Mouse (Mus musculus): ENCODE measurements at regions not wholly inside any gene's neighbourhood (a gene's known extent, or its start where the extent isn't known, plus 50 kb on each side); places are given as distances from the start of the nearest gene placed in this dataset.

- no peak for DNase-seq (ENCODE audit: extremely low read depth)
- no peak overlapping the region for H3K4me2 ChIP-seq (ENCODE audit: insufficient read depth, low read depth, poor library complexity, severe bottlenecking)
- no peak overlapping the region for H3K27ac ChIP-seq (ENCODE audit: insufficient read depth, low read depth)
- H3K27me3 ChIP-seq (replicated peaks), result no peaks in the 10 kb centered on the region
- no peak overlapping the region for H3K4me3 ChIP-seq (replicated peaks in 1 of 3; ENCODE audit: low read depth in 2 of 3, low read length in 2 of 3, poor library complexity in 1 of 3)
- H3K4me1 ChIP-seq (ENCODE audit: control insufficient read depth in 1 of 2, insufficient read depth in 2 of 2), result no peaks in the 10 kb centered on the region
- no peak overlapping the region for H3K9ac ChIP-seq (ENCODE audit: insufficient read depth, low read depth)
- no peaks in the 10 kb centered on the region for H3K36me3 ChIP-seq (replicated peaks in 1 of 2; ENCODE audit: control insufficient read depth in 1 of 2, insufficient read depth in 1 of 2, low read length in 1 of 2)
- no peaks in the 10 kb centered on the region for H3K9me3 ChIP-seq (replicated peaks; ENCODE audit: low read length)
- H3K79me2 ChIP-seq (replicated peaks; ENCODE audit: control insufficient read depth, extremely low read depth, insufficient read depth, poor library complexity, severe bottlenecking), result no peaks in the 10 kb centered on the region
- dilution Hi-C loops (cut with MboI; ENCODE audit: extremely low pct_ligation_motif_present, extremely low pct_unique_long_range_greater_than_20kb, low sequenced_read_pairs), result no loop called here
- in situ Hi-C loops (cut with MboI; ENCODE audit: low pct_ligation_motif_present, low pct_unique_long_range_greater_than_20kb, low sequenced_read_pairs), result no loop called here
- TF ChIP-seq EP300 (IDR thresholded peaks at IDR 0.05; ENCODE audit: low read length), result no peak
- no peak for TF ChIP-seq UBTF (IDR thresholded peaks at IDR 0.05; ENCODE audit: low read depth, low read length)
- no peak for TF ChIP-seq GABPA (IDR thresholded peaks at IDR 0.05; ENCODE audit: insufficient replicate concordance, low read depth, low read length)
- TF ChIP-seq IRF4 (IDR thresholded peaks at IDR 0.05; ENCODE audit: low read depth, low read length), result no peak
- TF ChIP-seq PAX5 (IDR thresholded peaks at IDR 0.05; ENCODE audit: low read length), result no peak
- TF ChIP-seq ZKSCAN1 (IDR thresholded peaks at IDR 0.05; ENCODE audit: borderline replicate concordance, low read depth, low read length), result no peak
- TF ChIP-seq SMC3 (IDR thresholded peaks at IDR 0.05; ENCODE audit: low read depth, low read length), result no peak
- TF ChIP-seq BHLHE40 (IDR thresholded peaks at IDR 0.05; ENCODE audit: low read depth, low read length), result no peak
- TF ChIP-seq E2F4 (IDR thresholded peaks at IDR 0.05; ENCODE audit: insufficient replicate concordance, low read depth, low read length), result no peak
- TF ChIP-seq HCFC1 (IDR thresholded peaks at IDR 0.05; ENCODE audit: low read depth, low read length), result no peak
- no peak for TF ChIP-seq MEF2A (IDR thresholded peaks at IDR 0.05; ENCODE audit: borderline replicate concordance, low read depth, low read length)
- TF ChIP-seq RAD21 (IDR thresholded peaks at IDR 0.05; ENCODE audit: low read depth, low read length), result no peak
- no peak for TF ChIP-seq ZMIZ1 (IDR thresholded peaks at IDR 0.05; ENCODE audit: low read depth, low read length)
- TF ChIP-seq CHD2 (IDR thresholded peaks at IDR 0.05; ENCODE audit: low read length), result no peak
- TF ChIP-seq USF2 (conservative IDR thresholded peaks at IDR 0.05; ENCODE audit: low read depth, low read length), result no peak
Measured at GRCm38 (mm10) chr10:46629876-46630275, 1052.2 kb downstream of the Hace1 start.

- no peak overlapping the region for H3K27ac ChIP-seq (ENCODE audit: insufficient read depth, low read depth)
- H3K4me3 ChIP-seq (replicated peaks in 1 of 3; ENCODE audit: low read depth in 2 of 3, low read length in 2 of 3, poor library complexity in 1 of 3), result no peak overlapping the region
- no peaks in the 10 kb centered on the region for H3K9me3 ChIP-seq (replicated peaks; ENCODE audit: low read length)
- TF ChIP-seq CHD2 (IDR thresholded peaks at IDR 0.05; ENCODE audit: low read length) (no peak), TBP (conservative IDR thresholded peaks at IDR 0.05; ENCODE audit: low read depth, low read length) (no peak), NRF1 (IDR thresholded peaks at IDR 0.05; ENCODE audit: low read depth, low read length) (no peak), USF1 (IDR thresholded peaks at IDR 0.05; ENCODE audit: low read depth, low read length) (no peak), SMC3 (IDR thresholded peaks at IDR 0.05; ENCODE audit: low read depth, low read length) (no peak), MEF2A (IDR thresholded peaks at IDR 0.05; ENCODE audit: borderline replicate concordance, low read depth, low read length) (no peak), RCOR1 (conservative IDR thresholded peaks at IDR 0.05; ENCODE audit: low read depth, low read length) (no peak), CHD1 (IDR thresholded peaks at IDR 0.05; ENCODE audit: low read depth, low read length) (no peak), RAD21 (IDR thresholded peaks at IDR 0.05; ENCODE audit: low read depth, low read length) (no peak), ZNF384 (IDR thresholded peaks at IDR 0.05; ENCODE audit: low read depth, low read length) (no peak), SIN3A (IDR thresholded peaks at IDR 0.05; ENCODE audit: low read length) (no peak), E2F4 (IDR thresholded peaks at IDR 0.05; ENCODE audit: insufficient replicate concordance, low read depth, low read length) (no peak), PAX5 (IDR thresholded peaks at IDR 0.05; ENCODE audit: low read length) (no peak), MAFK (IDR thresholded peaks at IDR 0.05; ENCODE audit: insufficient replicate concordance, low read length) (no peak)
- H3K4me1 ChIP-seq (ENCODE audit: control insufficient read depth in 1 of 2, insufficient read depth in 2 of 2), result no peaks in the 10 kb centered on the region
- H3K36me3 ChIP-seq (replicated peaks in 1 of 2; ENCODE audit: control insufficient read depth in 1 of 2, insufficient read depth in 1 of 2, low read length in 1 of 2), result no peaks in the 10 kb centered on the region
- H3K9ac ChIP-seq (ENCODE audit: insufficient read depth, low read depth), result no peak overlapping the region
- no peak overlapping the region for H3K4me2 ChIP-seq (ENCODE audit: insufficient read depth, low read depth, poor library complexity, severe bottlenecking)
- in situ Hi-C loops (cut with MboI; ENCODE audit: low pct_ligation_motif_present, low pct_unique_long_range_greater_than_20kb, low sequenced_read_pairs) (no loop called here), dilution Hi-C loops (cut with MboI; ENCODE audit: extremely low pct_ligation_motif_present, extremely low pct_unique_long_range_greater_than_20kb, low sequenced_read_pairs) (no loop called here)
- no peaks in the 10 kb centered on the region for H3K79me2 ChIP-seq (replicated peaks; ENCODE audit: control insufficient read depth, extremely low read depth, insufficient read depth, poor library complexity, severe bottlenecking)
- DNase-seq (ENCODE audit: extremely low read depth), result no peak
- H3K27me3 ChIP-seq (replicated peaks), result no peaks in the 10 kb centered on the region
Measured at GRCm38 (mm10) chr10:46663041-46663440, 1085.4 kb downstream of the Hace1 start.

Measured in CH12.LX (cell line).